Mouse (Mus musculus) limb, embryonic 10.5 days (tissue): ENCODE data around the gene Dcps. TPM values are rescaled to one million over a fixed set of nuclear protein-coding genes. Genes with fewer than 3 reads are reported as not detected.

Source experiments
- DNase-seq: peaks from one replicate; pipeline ENCODE4 v3.0.0-alpha.2; 2017; ENCODE audit warnings: low spot score
- H3K27ac ChIP-seq: fragments of 300-500 bp; sonication (generic); 2 replicates; pipeline ENCODE4 v1.5.1; 2016; ENCODE audit warnings: mild to moderate bottlenecking
- H3K27me3 ChIP-seq: fragments of 300-500 bp; sonication (generic); 2 replicates; pipeline ENCODE4 v1.6.1; 2016; ENCODE audit warnings: low read depth, mild to moderate bottlenecking; ENCODE audit not compliant: poor library complexity, severe bottlenecking
- H3K36me3 ChIP-seq: fragments of 300-500 bp; sonication (generic); 2 replicates; pipeline ENCODE4 v1.6.1; 2016; ENCODE audit warnings: mild to moderate bottlenecking, moderate library complexity
- H3K4me1 ChIP-seq: fragments of 300-500 bp; sonication (generic); 2 replicates; pipeline ENCODE4 v1.6.1; 2016
- H3K4me3 ChIP-seq: fragments of 300-500 bp; sonication (generic); 2 replicates; pipeline ENCODE4 v1.5.1; 2016; ENCODE audit warnings: mild to moderate bottlenecking, moderate library complexity
- H3K9me3 ChIP-seq: fragments of 300-500 bp; sonication (generic); replicated peaks from 2 replicates; pipeline ENCODE4 v1.6.1; 2016; ENCODE audit warnings: mild to moderate bottlenecking
- WGBS: fragments of 180-500 bp; shearing (Covaris S2); methylation state at CpG from one replicate; pipeline ENCODE4 v1.1.7; 2016; 5-methylcytosine and 5-hydroxymethylcytosine counted together
- polyA plus RNA-seq: library from polyadenylated mRNA; unstranded; fragments of >200 nt; fragmentation: Nextera tagmentation; extraction: Ambion mirVana; gene quantifications from 2 replicates; pipeline ENCODE4 v1.2.1, GENCODE M21; 2016

Dcps gene
- polyA plus RNA-seq, 1 experiment from 2014 or later: 86.0 TPM

DNA sequence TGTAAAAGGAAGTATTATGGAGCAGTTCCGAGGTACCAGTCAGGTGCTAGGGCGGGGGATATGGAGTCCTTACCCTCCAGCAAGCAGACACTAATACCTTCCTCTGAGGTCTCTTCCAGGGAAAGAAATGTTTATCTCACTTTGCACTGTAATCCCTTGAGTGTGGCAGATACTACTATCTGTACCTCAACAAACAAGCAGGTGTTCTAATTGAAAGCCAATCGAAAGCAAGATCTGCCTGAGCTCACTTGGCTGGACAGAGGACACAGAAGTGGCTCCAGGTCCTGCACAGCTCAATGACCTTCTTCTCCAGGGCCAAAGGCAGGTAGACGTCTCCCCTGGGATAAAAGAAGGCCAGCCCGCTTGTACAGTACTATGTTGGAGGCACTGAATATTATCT lies 65.8 kb downstream of the Dcps start:
- WGBS: 90% methylated on average over 5 of the region's 5 CpGs
- Histone ChIP-seq H3K36me3 (peaks cover 5% of the 10 kb centered on the region; the same call in 1 of the 2 replicates), H3K4me1 (peaks cover 76% of the 10 kb centered on the region), H3K9me3 (no peaks in the 10 kb centered on the region), H3K27ac (peak overlapping the region; percentile 86), H3K27me3 (no peaks in the 10 kb centered on the region), H3K4me3 (no peak overlapping the region)
- no peak for DNase-seq

GRCm38 (mm10) chr9:35108916-35109315 lies 66.9 kb downstream of the Dcps start:
- Histone ChIP-seq H3K27ac (peak overlapping the region; percentile 86), H3K36me3 (peaks cover 5% of the 10 kb centered on the region; the same call in 1 of the 2 replicates), H3K4me1 (peaks cover 64% of the 10 kb centered on the region), H3K4me3 (no peak overlapping the region), H3K9me3 (no peaks in the 10 kb centered on the region), H3K27me3 (no peaks in the 10 kb centered on the region)
- 53% methylated on average over 5 of the region's 5 CpGs for WGBS
- DNase-seq: peak; percentile 51

DNA sequence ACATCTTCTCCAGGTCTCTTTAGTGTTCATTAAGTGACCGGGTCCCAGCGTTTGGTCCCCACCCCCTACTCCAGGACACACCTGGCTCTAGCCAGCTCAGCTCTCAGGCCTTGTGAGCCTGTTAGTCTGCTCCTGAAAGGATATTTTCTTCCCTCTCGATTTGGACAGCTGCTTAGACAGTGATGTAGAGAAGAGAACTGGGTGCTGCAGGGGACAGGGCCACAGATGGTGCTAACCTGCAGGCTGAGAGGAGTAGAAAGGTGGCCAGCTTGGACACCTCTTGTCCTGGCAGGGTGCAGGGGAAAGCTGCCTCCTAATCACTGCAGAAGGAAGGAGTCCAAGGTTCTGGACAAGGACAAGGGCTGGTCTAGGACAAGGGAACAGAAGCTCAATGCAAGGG lies 67.8 kb downstream of the Dcps start:
- no peak overlapping the region for H3K4me3 ChIP-seq
- no peaks in the 10 kb centered on the region for H3K27me3 ChIP-seq
- no peak for DNase-seq
- no peaks in the 10 kb centered on the region for H3K9me3 ChIP-seq
- peaks cover 3% of the 10 kb centered on the region for H3K36me3 ChIP-seq
- peaks cover 61% of the 10 kb centered on the region for H3K4me1 ChIP-seq
- peak overlapping the region; percentile 86 for H3K27ac ChIP-seq
- 82% methylated on average over 3 of the region's 3 CpGs for WGBS

DNA sequence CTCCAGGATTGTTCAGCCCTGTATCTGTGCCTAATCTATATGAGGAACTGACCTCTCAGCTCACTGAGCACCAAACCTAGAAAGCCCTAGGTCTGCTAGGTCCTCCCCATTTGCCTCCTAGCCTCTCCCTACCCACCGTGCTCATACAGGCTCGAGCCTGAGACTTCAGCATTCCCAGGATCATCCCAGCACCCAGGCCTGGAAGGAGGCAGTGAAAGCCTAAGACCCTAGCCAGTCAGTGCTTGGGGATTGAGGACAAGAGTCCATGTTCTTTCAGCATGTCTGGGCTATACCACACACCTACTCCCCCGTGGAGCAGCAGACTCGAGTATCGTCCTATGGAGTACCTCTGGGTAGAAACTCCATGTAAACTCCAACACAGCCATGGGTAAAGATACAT lies 68.5 kb downstream of the Dcps start:
- Histone ChIP-seq H3K27ac (0 out of 2 replicates have a peak overlapping the region, but pooled peaks have one; percentile 50), H3K4me1 (peaks cover 58% of the 10 kb centered on the region), H3K9me3 (no peaks in the 10 kb centered on the region), H3K4me3 (no peak overlapping the region), H3K36me3 (peaks cover 5% of the 10 kb centered on the region), H3K27me3 (no peaks in the 10 kb centered on the region)
- WGBS: 93% methylated on average over 5 of the region's 5 CpGs
- DNase-seq: no peak

DNA sequence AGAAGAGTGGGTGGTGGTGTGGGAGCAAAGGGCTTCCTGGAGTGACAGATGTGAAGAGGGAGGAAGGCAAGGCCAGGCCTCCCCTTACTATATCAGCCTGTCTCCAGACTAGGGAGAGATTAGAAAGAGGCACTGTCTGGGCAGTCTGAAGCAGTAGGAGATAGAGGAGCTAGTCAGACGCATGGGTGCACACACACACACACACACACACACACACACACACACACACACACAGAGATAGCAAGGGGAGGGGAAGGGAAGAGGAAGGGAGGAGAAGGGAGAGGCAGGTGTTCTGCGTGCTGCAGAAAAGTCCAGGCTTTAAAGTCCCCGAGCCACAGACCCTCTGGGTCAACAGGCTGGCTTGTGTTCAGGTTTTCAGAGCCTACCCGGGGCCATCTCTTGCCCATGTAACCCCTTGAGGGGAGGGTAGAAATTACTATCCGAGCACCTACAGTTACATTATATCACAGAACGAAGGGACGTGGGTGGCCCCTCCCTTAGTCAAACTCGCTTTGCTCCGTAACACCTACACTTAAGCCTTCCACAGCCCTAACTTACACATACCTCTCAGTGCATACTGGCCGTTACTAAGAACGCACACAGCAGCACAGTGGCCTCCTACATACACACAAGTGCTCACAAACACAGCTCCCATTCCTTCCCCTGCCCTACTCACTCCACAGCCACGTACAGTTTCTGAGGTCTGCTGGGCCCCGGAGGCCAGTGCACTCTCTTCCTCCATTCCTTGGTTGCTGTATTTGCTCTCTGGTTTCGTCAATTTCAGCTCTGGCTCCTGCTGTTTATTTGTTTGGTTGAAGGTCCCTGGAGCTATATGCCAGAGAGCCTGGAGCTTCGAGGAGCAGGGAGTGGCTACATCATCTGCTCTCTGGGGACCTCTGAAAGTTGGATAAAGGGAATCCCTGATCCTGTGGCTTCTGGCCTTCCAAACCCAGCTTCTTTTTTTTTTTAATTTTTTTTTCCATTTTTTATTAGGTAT lies 69.7 kb downstream of the Dcps start:
- peak overlapping the region; percentile 19; the same call in 1 of the 2 replicates for H3K27ac ChIP-seq
- H3K36me3 ChIP-seq: peaks cover 5% of the 10 kb centered on the region
- no peaks in the 10 kb centered on the region for H3K27me3 ChIP-seq
- H3K4me3 ChIP-seq: no peak overlapping the region
- H3K9me3 ChIP-seq: no peaks in the 10 kb centered on the region
- H3K4me1 ChIP-seq: peaks cover 46% of the 10 kb centered on the region
- no peak for DNase-seq
- 71% methylated on average over 15 of the region's 15 CpGs for WGBS

- H3K27me3 ChIP-seq: no peaks in the 10 kb centered on the region
- H3K4me3 ChIP-seq: no peak overlapping the region
- peaks cover 39% of the 10 kb centered on the region for H3K4me1 ChIP-seq
- DNase-seq: no peak
- WGBS: 72% methylated on average over 2 of the region's 2 CpGs
- H3K36me3 ChIP-seq: peaks cover 7% of the 10 kb centered on the region
- no peak overlapping the region for H3K27ac ChIP-seq
- H3K9me3 ChIP-seq: no peaks in the 10 kb centered on the region
Measured at GRCm38 (mm10) chr9:35105438-35105837, 70.4 kb downstream of the Dcps start.

GRCm38 (mm10) chr9:35104711-35105110 lies 71.2 kb downstream of the Dcps start:
- H3K36me3 ChIP-seq: peaks cover 7% of the 10 kb centered on the region
- H3K4me3 ChIP-seq: no peak overlapping the region
- H3K27me3 ChIP-seq: no peaks in the 10 kb centered on the region
- no peak for DNase-seq
- no peaks in the 10 kb centered on the region for H3K9me3 ChIP-seq
- peaks cover 31% of the 10 kb centered on the region for H3K4me1 ChIP-seq
- no peak overlapping the region for H3K27ac ChIP-seq
- 85% methylated on average over 4 of the region's 4 CpGs for WGBS

GRCm38 (mm10) chr9:35098762-35099161 lies 77.1 kb downstream of the Dcps start:
- WGBS: 84% methylated on average over 4 of the region's 4 CpGs
- Histone ChIP-seq H3K27ac (no peak overlapping the region), H3K9me3 (no peaks in the 10 kb centered on the region)

DNA sequence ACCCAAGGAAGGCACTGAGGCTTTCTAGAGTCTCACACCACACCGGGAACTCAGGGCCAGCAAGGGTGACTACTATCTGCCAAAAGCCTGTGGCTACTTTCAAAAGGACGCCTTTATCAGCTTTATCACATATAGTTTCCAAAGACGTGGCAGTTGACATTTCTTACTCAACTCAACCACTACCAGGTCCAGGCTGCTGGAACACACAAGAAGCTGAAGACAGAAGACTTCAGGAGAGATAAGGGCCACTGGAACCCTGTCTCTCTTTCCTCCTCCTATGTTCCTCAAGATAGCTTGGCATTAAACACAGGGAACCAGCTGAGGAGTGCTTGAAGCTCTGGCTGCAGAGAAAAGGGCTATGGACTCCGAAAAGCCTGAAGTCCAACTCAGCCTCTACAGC lies 78.0 kb downstream of the Dcps start:
- no peak overlapping the region for H3K27ac ChIP-seq
- WGBS: 94% methylated on average over 4 of the region's 4 CpGs
- DNase-seq: no peak
- no peaks in the 10 kb centered on the region for H3K9me3 ChIP-seq
- H3K36me3 ChIP-seq: peaks cover 7% of the 10 kb centered on the region; the same call in 1 of the 2 replicates
- no peak overlapping the region for H3K4me3 ChIP-seq
- no peaks in the 10 kb centered on the region for H3K27me3 ChIP-seq
- no peaks in the 10 kb centered on the region for H3K4me1 ChIP-seq

More at GRCm38 (mm10) chr9:35098762-35099161, 77.1 kb downstream of the Dcps start:
- H3K4me1 ChIP-seq: no peaks in the 10 kb centered on the region
- peaks cover 11% of the 10 kb centered on the region for H3K36me3 ChIP-seq
- no peak overlapping the region for H3K4me3 ChIP-seq
- no peak for DNase-seq
- no peaks in the 10 kb centered on the region for H3K27me3 ChIP-seq

GRCm38 (mm10) chr9:35095726-35096125 lies 80.1 kb downstream of the Dcps start:
- H3K9me3 ChIP-seq: no peaks in the 10 kb centered on the region
- 81% methylated on average over 1 of the region's 1 CpGs for WGBS
- no peaks in the 10 kb centered on the region for H3K27me3 ChIP-seq
- H3K27ac ChIP-seq: no peak overlapping the region
- H3K4me3 ChIP-seq: no peak overlapping the region
- DNase-seq: no peak
- H3K36me3 ChIP-seq: peaks cover 4% of the 10 kb centered on the region; the same call in 1 of the 2 replicates
- no peaks in the 10 kb centered on the region for H3K4me1 ChIP-seq

GRCm38 (mm10) chr9:35093350-35093749 lies 82.5 kb downstream of the Dcps start:
- Histone ChIP-seq H3K4me1 (no peaks in the 10 kb centered on the region), H3K27ac (no peak overlapping the region)
- 94% methylated on average over 3 of the region's 3 CpGs for WGBS

DNA sequence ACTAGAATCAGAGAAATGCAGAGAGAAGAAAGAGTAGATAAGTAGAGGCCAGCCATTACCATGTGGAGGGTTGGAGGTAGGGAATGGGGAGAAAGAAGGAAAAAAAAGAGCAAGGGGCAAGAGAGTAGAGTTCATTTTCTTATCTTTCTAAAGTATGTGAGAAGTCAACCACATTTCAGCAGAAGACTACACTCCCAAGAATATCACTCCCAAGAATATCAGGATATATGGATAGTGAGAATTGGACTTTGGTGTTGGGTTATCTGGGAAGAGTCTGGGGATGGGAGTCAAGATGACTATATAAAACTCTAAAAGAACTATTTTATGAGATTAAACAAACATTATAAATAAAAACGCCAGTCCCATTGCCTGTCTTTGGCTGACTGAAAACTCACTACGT lies 83.0 kb downstream of the Dcps start:
- H3K4me3 ChIP-seq: no peak overlapping the region
- DNase-seq: no peak
- no peaks in the 10 kb centered on the region for H3K9me3 ChIP-seq
- no peaks in the 10 kb centered on the region for H3K36me3 ChIP-seq
- no peak overlapping the region for H3K27ac ChIP-seq
- H3K4me1 ChIP-seq: no peaks in the 10 kb centered on the region
- 95% methylated on average over 2 of the region's 2 CpGs for WGBS
- no peaks in the 10 kb centered on the region for H3K27me3 ChIP-seq

More at GRCm38 (mm10) chr9:35093350-35093749, 82.5 kb downstream of the Dcps start:
- no peak for DNase-seq
- no peaks in the 10 kb centered on the region for H3K36me3 ChIP-seq
- no peaks in the 10 kb centered on the region for H3K9me3 ChIP-seq
- H3K27me3 ChIP-seq: no peaks in the 10 kb centered on the region
- H3K4me3 ChIP-seq: no peak overlapping the region
